In the genomic region with DNA sequence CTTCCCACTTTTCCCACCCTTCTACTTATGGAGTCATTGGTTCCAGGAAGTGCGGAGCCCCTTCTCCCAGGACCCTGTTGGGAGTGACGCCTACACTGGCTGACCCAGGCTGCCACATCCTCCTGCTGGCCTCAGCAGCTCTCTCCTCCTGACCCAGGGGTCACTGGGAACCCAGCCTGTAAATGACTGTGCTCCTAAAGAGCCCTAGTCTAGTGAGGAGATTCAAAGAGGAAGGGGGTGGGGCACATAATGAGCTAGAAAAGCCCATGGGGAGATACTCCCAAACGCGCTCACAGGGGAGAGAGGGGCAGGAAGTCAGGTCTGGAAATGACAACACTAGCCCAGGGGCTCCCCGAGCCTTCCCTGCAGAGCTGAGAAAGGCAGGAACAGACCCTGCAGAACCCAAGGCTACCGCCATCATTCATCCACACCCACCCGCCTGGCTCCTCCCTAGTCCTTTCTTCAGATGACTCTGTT, we compare ENCODE assay signal across 8 mouse cellular contexts. TPM values are rescaled to one million over a fixed set of nuclear protein-coding genes. Genes with fewer than 3 reads are reported as not detected.
DNase-seq lines count a peak whose midpoint lies in the region; ATAC-seq and TF ChIP-seq lines count a peak whose summit lies in the region.

No protein-coding gene starts in this region.

- peaks cover 40% of the 10 kb centered on the region for H3K4me1 ChIP-seq in heart, embryonic 11.5 days (ENCODE audit: control insufficient read depth, insufficient read depth, low read length)
- peaks cover 40% of the 10 kb centered on the region for H3K4me1 ChIP-seq in lung, embryonic 16.5 days (replicated peaks; ENCODE audit: control insufficient read depth, insufficient read depth, low read length)
- peaks cover 4% of the 10 kb centered on the region for H3K4me1 ChIP-seq in small intestine, adult 2 months (ENCODE audit: control insufficient read depth, insufficient read depth, insufficient read length, low read length)

- peak overlapping the region; percentile 56 for H3K9ac ChIP-seq in heart, embryonic 11.5 days (ENCODE audit: low read depth, low read length)
- no peak overlapping the region for H3K9ac ChIP-seq in lung, embryonic 16.5 days (ENCODE audit: low read length)

- 0 out of 2 replicates have a peak overlapping the region, but pooled peaks have one; percentile 10 for H3K4me3 ChIP-seq in heart, embryonic 11.5 days (ENCODE audit: low read depth, low read length)
- H3K4me3 ChIP-seq in lung, embryonic 16.5 days (ENCODE audit: low read length) = no peak overlapping the region
- no peak overlapping the region for H3K4me3 ChIP-seq in small intestine, adult 2 months (ENCODE audit: low read depth, low read length)

- H3K4me2 ChIP-seq in heart, embryonic 11.5 days = peak overlapping the region; percentile 52
- peak overlapping the region; percentile 28; the same call in 1 of the 2 replicates for H3K4me2 ChIP-seq in lung, embryonic 16.5 days (ENCODE audit: low read depth, low read length)

- H3K27me3 ChIP-seq in heart, embryonic 11.5 days (ENCODE audit: control insufficient read depth, insufficient read depth, low read length) = no peaks in the 10 kb centered on the region
- no peaks in the 10 kb centered on the region for H3K27me3 ChIP-seq in lung, embryonic 16.5 days (ENCODE audit: control insufficient read depth, insufficient read depth, low read depth, low read length)
- H3K27me3 ChIP-seq in small intestine, adult 2 months (ENCODE audit: control insufficient read depth, insufficient read depth, low read length) = no peaks in the 10 kb centered on the region

- TF ChIP-seq POLR2A in small intestine, adult 2 months (IDR thresholded peaks at IDR 0.05; ENCODE audit: low read depth, low read length) = no peak

- DNase-seq in 3T3-L1 (ENCODE audit: low read depth, low spot score) = peak; percentile 42
- DNase-seq in embryo, embryonic 10 days (ENCODE audit: low spot score) = peak; percentile 82
- DNase-seq in kidney, adult 9 months = peak; percentile 67
- DNase-seq in right cerebral cortex, adult 18-20 months = no peak
- no peak for DNase-seq in layer of hippocampus, adult 9-10 months (ENCODE audit: low spot score)

- H3K27ac ChIP-seq in heart, embryonic 11.5 days (ENCODE audit: low read depth, low read length) = peak overlapping the region; percentile 76
- H3K27ac ChIP-seq in lung, embryonic 16.5 days (ENCODE audit: low read length) = 0 out of 2 replicates have a peak overlapping the region, but pooled peaks have one; percentile 15
- H3K27ac ChIP-seq in small intestine, adult 2 months (ENCODE audit: insufficient read depth, low read depth, low read length) = 0 out of 2 replicates have a peak overlapping the region, but pooled peaks have one; percentile 21

- ATAC-seq in heart, embryonic 11.5 days (replicated peaks; ENCODE audit: insufficient number of reproducible peaks, low FRiP score, low TSS enrichment) = peak; percentile 64; the same call in 1 of the 2 replicates
- ATAC-seq in lung, embryonic 16.5 days (ENCODE audit: low read depth) = peak; percentile 46

- no peaks in the 10 kb centered on the region for H3K9me3 ChIP-seq in heart, embryonic 11.5 days (replicated peaks; ENCODE audit: control insufficient read depth, low read length)
- no peaks in the 10 kb centered on the region for H3K9me3 ChIP-seq in lung, embryonic 16.5 days (ENCODE audit: control insufficient read depth, low read length)

- no peaks in the 10 kb centered on the region for H3K36me3 ChIP-seq in heart, embryonic 11.5 days (ENCODE audit: control insufficient read depth, insufficient read depth, low read length)
- no peaks in the 10 kb centered on the region for H3K36me3 ChIP-seq in lung, embryonic 16.5 days (ENCODE audit: control insufficient read depth, insufficient read depth, low read length)
- H3K36me3 ChIP-seq in small intestine, adult 2 months (ENCODE audit: control insufficient read depth, insufficient read depth, low read length) = no peaks in the 10 kb centered on the region

- WGBS in heart, embryonic 11.5 days (ENCODE audit: insufficient replicate concordance) = 5% methylated on average over 7 of the region's 7 CpGs
- WGBS in lung, embryonic 16.5 days = 12% methylated on average over 7 of the region's 7 CpGs
- 51% methylated on average over 7 of the region's 7 CpGs for WGBS in small intestine, adult 2 months

- TF ChIP-seq CTCF in small intestine, adult 2 months (IDR thresholded peaks at IDR 0.05; ENCODE audit: extremely low read depth, insufficient read length, insufficient replicate concordance, low read depth, low read length) = no peak

RNA-seq across cellular contexts. Expression of a gene that starts 17.9 kb away (rescaled TPM):
- 21.5 and 24.8 TPM in 2 replicates for polyA plus RNA-seq in heart, embryonic 11.5 days (2014; fragmentation: Nextera tagmentation; extraction: Ambion mirVana)
- polyA plus RNA-seq in lung, embryonic 16.5 days (2015; fragmentation: Nextera tagmentation; extraction: Ambion mirVana) = 16.0 and 17.3 TPM in 2 replicates
- polyA plus RNA-seq in small intestine, adult 2 months (2012; rRNA removed) = 1.9 and 2.7 TPM in 2 replicates

RNA-seq across cellular contexts. Expression of a gene that starts 34.0 kb away (rescaled TPM):
- 14.9 and 18.6 TPM in 2 replicates for polyA plus RNA-seq in heart, embryonic 11.5 days (2014; fragmentation: Nextera tagmentation; extraction: Ambion mirVana)
- polyA plus RNA-seq in lung, embryonic 16.5 days (2015; fragmentation: Nextera tagmentation; extraction: Ambion mirVana) = 25.0 and 30.0 TPM in 2 replicates
- 7.7 and 10.4 TPM in 2 replicates for polyA plus RNA-seq in small intestine, adult 2 months (2012; rRNA removed)

RNA-seq across cellular contexts. Expression of a gene that starts 45.8 kb away (rescaled TPM):
- 1.4 and 1.9 TPM in 2 replicates for polyA plus RNA-seq in heart, embryonic 11.5 days (2014; fragmentation: Nextera tagmentation; extraction: Ambion mirVana)
- 0.93 TPM in 1 of 2 replicates, not detected in the other for polyA plus RNA-seq in lung, embryonic 16.5 days (2015; fragmentation: Nextera tagmentation; extraction: Ambion mirVana)
- polyA plus RNA-seq in small intestine, adult 2 months (2012; rRNA removed) = not detected in 2 replicates

RNA-seq across cellular contexts. Expression of a gene that starts 52.7 kb away (rescaled TPM):
- 524 and 555 TPM in 2 replicates for polyA plus RNA-seq in heart, embryonic 11.5 days (2014; fragmentation: Nextera tagmentation; extraction: Ambion mirVana)
- polyA plus RNA-seq in lung, embryonic 16.5 days (2015; fragmentation: Nextera tagmentation; extraction: Ambion mirVana) = 312 and 332 TPM in 2 replicates
- 509 and 551 TPM in 2 replicates for polyA plus RNA-seq in small intestine, adult 2 months (2012; rRNA removed)

Comparison
In these comparisons a context has a peak if more than half of its experiments do, and no peak if none do; other contexts are left out.
1. DNase-seq: peak in 3T3-L1 (single experiment), embryo, embryonic 10 days (single experiment) and kidney, adult 9 months (single experiment); none in right cerebral cortex, adult 18-20 months (single experiment) and layer of hippocampus, adult 9-10 months (single experiment).
2. H3K27ac ChIP-seq: peak in every context shown above with its lines; median percentile 76 in heart, embryonic 11.5 days; 21 in small intestine, adult 2 months; 15 in lung, embryonic 16.5 days.